Comparison of ENCODE assay signal across 12 mouse cellular contexts in the genomic region with DNA sequence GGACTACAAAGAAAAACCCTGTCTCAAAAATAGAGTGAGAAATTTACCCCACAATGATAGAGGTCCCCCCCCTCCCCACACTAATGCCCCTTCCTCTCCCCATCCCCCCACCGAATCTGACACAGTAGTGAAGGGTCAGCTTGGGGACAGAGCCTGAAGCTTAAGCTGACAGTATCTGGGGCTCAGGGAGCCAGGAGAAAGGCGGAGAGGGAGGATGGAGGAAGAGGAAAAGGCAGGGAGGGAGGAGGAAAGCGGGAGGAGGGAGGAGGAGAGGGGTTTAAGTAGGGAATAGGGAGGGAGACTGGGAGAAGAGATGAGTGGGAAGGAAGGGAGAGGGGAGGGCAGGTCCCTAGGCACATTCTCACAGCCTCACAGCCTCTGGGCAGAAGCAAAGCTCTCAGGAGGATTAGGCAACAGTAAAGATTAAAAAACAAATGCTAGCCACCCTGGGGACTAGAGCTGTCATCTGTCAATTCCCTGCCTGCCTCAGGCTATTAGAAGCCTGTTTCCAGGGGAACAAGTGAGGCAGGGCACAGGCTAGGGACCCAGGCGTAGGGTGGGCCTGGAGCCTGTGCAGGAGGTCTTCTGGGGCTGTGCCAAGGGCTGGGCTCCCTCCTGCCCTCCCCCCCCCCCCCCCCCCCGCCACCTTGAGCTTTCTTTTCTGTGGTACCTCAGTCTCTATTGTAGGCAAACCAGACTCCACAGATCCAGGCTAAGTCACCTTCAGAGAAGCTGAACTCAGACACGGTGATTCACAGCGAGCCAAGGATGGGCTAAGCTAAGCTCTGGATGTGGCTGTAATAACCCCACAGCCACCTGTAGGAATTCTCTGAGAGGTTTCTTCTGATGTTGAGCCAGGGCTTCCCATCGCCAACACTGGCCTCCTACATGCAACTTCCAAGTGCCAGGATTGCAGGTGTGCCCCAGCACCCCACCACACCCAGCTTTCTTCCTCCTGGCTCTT. TPM values are rescaled to one million over a fixed set of nuclear protein-coding genes. Genes with fewer than 3 reads are reported as not detected.
DNase-seq lines count a peak whose midpoint lies in the region; ATAC-seq and TF ChIP-seq lines count a peak whose summit lies in the region.
"Had no signal": no experiment of that assay in that cellular context is flagged by ENCODE, and none has a peak within 500 bp of the region (broad histone marks: within the 10 kb centered on the region; RNA-seq: fewer than 3 reads in every experiment).

No protein-coding gene starts in this region.

- no peak overlapping the region for H3K4me3 ChIP-seq in forebrain, postnatal 0 days (ENCODE audit: low read depth, low read length)
- H3K4me3 ChIP-seq in midbrain, embryonic 14.5 days (replicated peaks; ENCODE audit: low read depth, low read length): no peak overlapping the region
- H3K4me3 ChIP-seq in intestine, embryonic 15.5 days (replicated peaks): no peak overlapping the region

- peak; percentile 32 for ATAC-seq in forebrain, postnatal 0 days
- peak; percentile 88 for ATAC-seq in midbrain, embryonic 14.5 days (ENCODE audit: low FRiP score, low TSS enrichment)
- no peak for ATAC-seq in intestine, embryonic 15.5 days

- no peaks in the 10 kb centered on the region for H3K36me3 ChIP-seq in forebrain, postnatal 0 days (ENCODE audit: insufficient read depth)
- no peaks in the 10 kb centered on the region for H3K36me3 ChIP-seq in midbrain, embryonic 14.5 days (ENCODE audit: control insufficient read depth, insufficient read depth, low read length)
- no peaks in the 10 kb centered on the region for H3K36me3 ChIP-seq in intestine, embryonic 15.5 days

- H3K27ac ChIP-seq in forebrain, postnatal 0 days (ENCODE audit: low read depth, low read length): no peak overlapping the region; the same call in 1 of the 2 replicates
- peak overlapping the region; percentile 77 for H3K27ac ChIP-seq in midbrain, embryonic 14.5 days (replicated peaks; ENCODE audit: low read depth, low read length)
- H3K27ac ChIP-seq in intestine, embryonic 15.5 days: no peak overlapping the region

- no peak overlapping the region for H3K4me2 ChIP-seq in forebrain, postnatal 0 days (ENCODE audit: low read depth)
- no peak overlapping the region for H3K4me2 ChIP-seq in midbrain, embryonic 14.5 days (ENCODE audit: low read length)
- no peak overlapping the region for H3K4me2 ChIP-seq in intestine, embryonic 15.5 days (replicated peaks)

- DNase-seq in heart, adult 11 months: peak; percentile 95
- DNase-seq in heart, adult 9 months (ENCODE audit: low spot score in 2 of 2): no peak
- peak; percentile 79 for DNase-seq in adipocyte (ENCODE audit: low spot score)
- DNase-seq in forebrain, postnatal 0 days: no peak
- DNase-seq in midbrain, embryonic 14.5 days: peak; percentile 89
- DNase-seq in urinary bladder, adult 18-20 months (ENCODE audit: low spot score in 2 of 2): no peak
- no peak for DNase-seq in layer of hippocampus, postnatal 25 days (ENCODE audit: extremely low spot score in 1 of 2, low spot score in 1 of 2)
- DNase-seq: gastrocnemius, postnatal 14 days; kidney, adult 9 months; lung, postnatal 10 days had no signal

- H3K9me3 ChIP-seq in forebrain, postnatal 0 days (ENCODE audit: low read length): no peaks in the 10 kb centered on the region
- H3K9me3 ChIP-seq in midbrain, embryonic 14.5 days (ENCODE audit: control insufficient read depth, low read length): no peaks in the 10 kb centered on the region
- H3K9me3 ChIP-seq in intestine, embryonic 15.5 days: no peaks in the 10 kb centered on the region

- H3K9ac ChIP-seq in forebrain, postnatal 0 days: peak overlapping the region; percentile 14; the same call in 1 of the 2 replicates
- no peak overlapping the region for H3K9ac ChIP-seq in midbrain, embryonic 14.5 days (replicated peaks; ENCODE audit: low read length)
- H3K9ac ChIP-seq in intestine, embryonic 15.5 days: no peak overlapping the region

- H3K4me1 ChIP-seq in forebrain, postnatal 0 days (ENCODE audit: insufficient read depth): 0 out of 2 replicates have a peak, but pooled peaks cover 4% of the 10 kb centered on the region
- peaks cover 34% of the 10 kb centered on the region for H3K4me1 ChIP-seq in midbrain, embryonic 14.5 days (ENCODE audit: control insufficient read depth, insufficient read depth, low read length)
- peaks cover 5% of the 10 kb centered on the region; the same call in 1 of the 2 replicates for H3K4me1 ChIP-seq in intestine, embryonic 15.5 days (replicated peaks)

- whole genome bisulfite sequencing in forebrain, postnatal 0 days: 19% methylated on average over 7 of the region's 8 CpGs
- WGBS in midbrain, embryonic 14.5 days: 4% methylated on average over 7 of the region's 8 CpGs
- 56% methylated on average over 7 of the region's 8 CpGs for WGBS in intestine, embryonic 15.5 days

- H3K27me3 ChIP-seq in forebrain, postnatal 0 days (ENCODE audit: insufficient read depth, low read length): no peaks in the 10 kb centered on the region
- H3K27me3 ChIP-seq in midbrain, embryonic 14.5 days (ENCODE audit: control insufficient read depth, insufficient read depth, low read length): no peaks in the 10 kb centered on the region
- no peaks in the 10 kb centered on the region; the same call in 1 of the 2 replicates for H3K27me3 ChIP-seq in intestine, embryonic 15.5 days (replicated peaks)

- TF ChIP-seq CTCF in forebrain, postnatal 0 days (IDR thresholded peaks at IDR 0.05; ENCODE audit: low read depth): no peak

RNA-seq across cellular contexts. Expression of a gene that starts 27.8 kb away (rescaled TPM):
- total RNA-seq in forebrain, postnatal 0 days (2014; rRNA removed): 2.6 and 5.3 TPM in 2 replicates
- polyA plus RNA-seq in forebrain, postnatal 0 days (2015; fragmentation: Nextera tagmentation; extraction: Ambion mirVana): 9.6 and 10.7 TPM in 2 replicates
- 15.5 and 23.7 TPM in 2 replicates for polyA plus RNA-seq in midbrain, embryonic 14.5 days (2014; fragmentation: Nextera tagmentation; extraction: Ambion mirVana)
- polyA plus RNA-seq in intestine, embryonic 15.5 days (2015; fragmentation: Nextera tagmentation; extraction: Ambion mirVana): 88.4 and 88.8 TPM in 2 replicates
- 1 to 10 TPM; 2.9 to 4.6 TPM for total RNA-seq in layer of hippocampus, postnatal 25 days (2021)

RNA-seq across cellular contexts. Expression of a gene that starts 30.5 kb away (rescaled TPM):
- total RNA-seq in forebrain, postnatal 0 days (2014; rRNA removed): 18.5 and 25.9 TPM in 2 replicates
- polyA plus RNA-seq in forebrain, postnatal 0 days (2015; fragmentation: Nextera tagmentation; extraction: Ambion mirVana): 21.7 and 22.7 TPM in 2 replicates
- 11.8 and 12.8 TPM in 2 replicates for polyA plus RNA-seq in midbrain, embryonic 14.5 days (2014; fragmentation: Nextera tagmentation; extraction: Ambion mirVana)
- polyA plus RNA-seq in intestine, embryonic 15.5 days (2015; fragmentation: Nextera tagmentation; extraction: Ambion mirVana): 1.3 and 2.5 TPM in 2 replicates
- 10 to 100 TPM; 15.2 to 15.9 TPM for total RNA-seq in layer of hippocampus, postnatal 25 days (2021)

RNA-seq across cellular contexts. Expression of a gene that starts 50.9 kb away (rescaled TPM):
- 7.0 and 9.2 TPM in 2 replicates for total RNA-seq in forebrain, postnatal 0 days (2014; rRNA removed)
- polyA plus RNA-seq in forebrain, postnatal 0 days (2015; fragmentation: Nextera tagmentation; extraction: Ambion mirVana): 12.4 and 14.8 TPM in 2 replicates
- polyA plus RNA-seq in midbrain, embryonic 14.5 days (2014; fragmentation: Nextera tagmentation; extraction: Ambion mirVana): 4.9 and 5.1 TPM in 2 replicates
- 2.0 and 2.2 TPM in 2 replicates for polyA plus RNA-seq in intestine, embryonic 15.5 days (2015; fragmentation: Nextera tagmentation; extraction: Ambion mirVana)
- not detected for total RNA-seq in layer of hippocampus, postnatal 25 days (2021)
- total RNA-seq: gastrocnemius, postnatal 14 days; left cerebral cortex, postnatal 14 days had no signal

RNA-seq across cellular contexts. Expression of a gene that starts 51.1 kb away (rescaled TPM):
- 436 and 703 TPM in 2 replicates for total RNA-seq in forebrain, postnatal 0 days (2014; rRNA removed)
- 1,351 and 1,499 TPM in 2 replicates for polyA plus RNA-seq in forebrain, postnatal 0 days (2015; fragmentation: Nextera tagmentation; extraction: Ambion mirVana)
- 1,016 and 1,147 TPM in 2 replicates for polyA plus RNA-seq in midbrain, embryonic 14.5 days (2014; fragmentation: Nextera tagmentation; extraction: Ambion mirVana)
- 1,472 and 1,529 TPM in 2 replicates for polyA plus RNA-seq in intestine, embryonic 15.5 days (2015; fragmentation: Nextera tagmentation; extraction: Ambion mirVana)
- total RNA-seq in layer of hippocampus, postnatal 25 days (2021): 1,000 to 10,000 TPM; 1,090 to 1,232 TPM

RNA-seq across cellular contexts. Expression of a gene that starts 51.4 kb away (rescaled TPM):
- 29.1 and 43.7 TPM in 2 replicates for total RNA-seq in forebrain, postnatal 0 days (2014; rRNA removed)
- polyA plus RNA-seq in forebrain, postnatal 0 days (2015; fragmentation: Nextera tagmentation; extraction: Ambion mirVana): 104 and 113 TPM in 2 replicates
- polyA plus RNA-seq in midbrain, embryonic 14.5 days (2014; fragmentation: Nextera tagmentation; extraction: Ambion mirVana): 108 and 142 TPM in 2 replicates
- polyA plus RNA-seq in intestine, embryonic 15.5 days (2015; fragmentation: Nextera tagmentation; extraction: Ambion mirVana): 235 and 246 TPM in 2 replicates
- total RNA-seq in layer of hippocampus, postnatal 25 days (2021): 10 to 100 TPM; 73.4 to 89.1 TPM

Comparison
In these comparisons a context has a peak if more than half of its experiments do, and no peak if none do; other contexts are left out.
1. DNase-seq: peak in heart, adult 11 months (single experiment), adipocyte (single experiment) and midbrain, embryonic 14.5 days (single experiment); none in heart, adult 9 months (0 of 2), forebrain, postnatal 0 days (single experiment), urinary bladder, adult 18-20 months (0 of 2) and layer of hippocampus, postnatal 25 days (0 of 2).